Mouse (Mus musculus) B cell, adult 2 months (primary cell): ENCODE data around the gene Fadd.
A peak's percentile ranks its signal among the peaks of the same experiment; 100 is the strongest.

Experiments used
- DNase-seq, 2 experiments: peaks; one replicate each; pipeline ENCODE4 v3.0.0; 2022

Gene Fadd

DNA sequence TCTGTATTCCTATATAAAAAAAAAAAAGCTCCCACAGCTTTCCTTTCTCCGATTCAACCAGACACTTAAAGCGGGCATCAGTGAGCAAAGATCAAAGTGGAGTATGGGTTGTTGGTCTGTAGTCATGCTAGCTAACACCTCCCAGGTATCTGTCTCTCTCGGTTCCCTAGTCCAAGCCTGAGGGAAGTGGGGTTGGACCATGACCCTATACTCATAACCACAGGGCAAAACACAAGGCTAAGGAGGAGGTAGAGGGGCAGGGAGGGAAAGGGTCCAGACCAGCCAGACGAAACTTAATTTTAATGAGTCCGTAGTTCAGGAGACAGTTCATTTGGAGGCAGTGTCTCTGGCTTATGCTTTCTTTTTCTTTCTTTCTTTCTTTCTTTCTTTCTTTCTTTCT is 10.0 kb downstream of the Fadd start:
- DNase-seq, result no peak

DNA sequence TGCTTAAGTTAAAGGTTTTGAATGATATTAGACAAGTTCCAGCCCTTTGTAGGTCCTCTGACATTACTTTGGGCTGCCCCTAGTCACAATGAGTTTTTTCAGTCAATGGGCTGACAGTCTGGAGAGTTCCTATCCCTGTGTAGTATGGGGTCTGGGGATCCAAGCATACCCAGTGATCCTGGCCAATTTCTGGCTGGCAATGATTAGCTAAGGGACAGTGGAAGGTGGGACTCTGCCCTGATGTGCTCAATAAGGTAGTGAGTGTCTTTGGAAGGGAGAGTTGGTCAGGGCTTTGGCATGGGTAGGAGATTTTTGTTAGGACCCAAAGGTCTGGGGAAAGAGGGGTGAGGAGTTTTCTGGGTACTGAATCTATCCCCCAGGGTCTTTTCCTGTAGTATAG is 10.7 kb downstream of the Fadd start:
- no peak for DNase-seq

DNA sequence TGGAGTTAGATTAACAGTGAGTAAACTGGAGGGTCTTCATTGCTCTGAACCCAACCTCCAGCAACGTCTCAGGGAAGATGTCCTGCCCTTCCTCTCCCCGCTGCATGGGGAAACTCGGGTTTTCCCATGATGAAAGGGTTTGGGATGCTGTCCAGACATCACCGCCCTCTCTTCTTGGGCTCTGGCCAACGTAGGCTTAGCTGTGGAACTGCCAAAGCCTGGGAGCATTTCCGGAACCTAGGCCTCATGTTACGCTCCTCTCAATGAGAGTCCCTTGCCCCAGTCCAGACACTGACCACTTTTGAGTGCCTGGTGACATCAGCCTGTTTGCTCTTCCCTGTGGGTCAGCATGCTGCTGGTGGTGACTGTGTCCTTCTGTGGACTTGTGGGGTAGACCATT is 12.8 kb downstream of the Fadd start:
- no peak for DNase-seq

DNA sequence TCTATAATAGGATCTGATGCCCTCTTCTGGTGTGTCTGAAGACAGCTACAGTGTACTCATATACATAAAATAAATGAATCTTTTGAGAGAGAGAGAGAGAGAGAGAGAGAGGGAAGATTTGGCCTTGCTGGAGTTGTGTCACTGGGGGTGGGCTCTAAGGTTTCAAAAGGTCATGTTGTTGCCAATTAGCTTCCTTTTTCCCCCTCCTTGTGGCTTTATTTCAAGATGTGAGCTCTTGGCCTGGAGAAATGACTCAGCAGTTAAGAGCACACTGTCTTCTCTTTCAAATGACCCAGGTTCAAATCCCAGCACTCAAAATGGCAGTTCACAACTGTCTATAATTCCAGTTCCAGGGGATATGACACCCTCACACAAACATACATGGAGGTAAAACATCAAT is 14.2 kb downstream of the Fadd start:
- DNase-seq, result no peak

DNA sequence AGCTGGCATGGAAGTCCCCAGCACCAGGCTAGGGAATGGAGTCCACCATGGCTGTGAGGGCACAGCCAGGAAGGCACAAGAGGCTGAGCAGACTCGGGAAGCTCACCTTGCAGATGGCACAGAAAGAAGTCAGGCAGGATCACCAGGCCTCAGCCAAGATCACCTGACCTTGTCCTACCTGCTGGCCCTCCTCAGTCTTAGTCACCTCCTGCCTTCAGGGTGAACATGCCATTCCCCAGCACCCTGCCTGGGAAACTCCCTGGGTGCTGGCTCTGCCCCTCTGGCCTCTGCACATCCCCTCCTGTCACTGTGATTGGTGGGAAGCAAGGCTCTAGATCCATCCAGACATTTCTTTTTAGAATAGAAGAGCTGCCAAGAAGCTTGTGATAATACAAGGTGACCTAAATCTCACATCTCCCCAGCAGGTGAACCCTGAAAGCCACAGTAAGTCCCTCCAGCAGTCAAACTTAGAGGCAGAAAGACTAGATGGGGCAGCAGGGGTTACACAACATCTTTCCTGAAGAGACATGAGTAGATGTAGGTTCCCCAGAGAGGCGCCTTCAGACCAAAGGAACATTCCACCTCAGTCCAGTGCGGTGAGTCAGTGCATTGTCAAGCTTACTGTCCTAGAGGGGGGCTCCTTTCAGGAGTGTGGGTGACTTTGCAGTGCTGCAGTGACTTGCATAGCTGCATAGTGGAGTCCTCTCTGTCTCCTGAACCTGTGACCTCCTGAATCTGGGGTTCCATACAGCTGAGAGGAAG is 15.2 kb downstream of the Fadd start:
- DNase-seq, result no peak

DNA sequence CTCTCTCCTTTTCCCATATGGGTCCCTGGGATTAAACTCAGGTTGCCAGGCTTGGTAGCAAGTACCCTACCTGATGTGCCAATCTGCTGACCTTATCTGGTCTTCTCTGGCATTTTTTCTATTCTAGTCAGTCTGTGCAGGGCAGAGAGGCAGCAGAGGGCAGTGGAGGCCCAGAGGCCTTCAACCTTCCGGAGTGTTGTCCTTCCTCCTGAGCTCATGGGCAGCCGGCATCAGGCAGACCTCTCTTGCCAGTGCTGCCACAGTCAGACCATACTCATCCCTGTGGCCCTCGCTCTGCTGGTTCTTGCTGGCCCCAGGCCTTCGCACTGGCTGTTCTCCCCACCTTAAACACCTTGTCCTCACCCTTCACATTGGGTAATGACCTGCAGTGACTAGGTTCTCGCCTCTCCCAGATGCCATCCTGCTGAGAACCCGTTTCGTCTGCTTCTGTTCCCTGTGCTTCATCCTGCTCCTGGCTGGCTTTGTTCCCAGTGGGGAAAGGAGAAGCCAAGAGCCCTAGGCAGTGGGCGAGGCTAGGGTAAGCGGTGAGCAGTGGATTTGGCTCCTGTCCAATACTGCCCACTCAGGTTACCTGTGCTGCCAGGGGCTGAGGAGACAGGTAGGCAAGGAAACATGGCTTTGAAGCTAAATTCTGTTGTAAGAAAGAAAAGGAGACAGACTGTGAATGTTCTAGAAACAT is 18.7 kb downstream of the Fadd start:
- DNase-seq, result no peak

DNA sequence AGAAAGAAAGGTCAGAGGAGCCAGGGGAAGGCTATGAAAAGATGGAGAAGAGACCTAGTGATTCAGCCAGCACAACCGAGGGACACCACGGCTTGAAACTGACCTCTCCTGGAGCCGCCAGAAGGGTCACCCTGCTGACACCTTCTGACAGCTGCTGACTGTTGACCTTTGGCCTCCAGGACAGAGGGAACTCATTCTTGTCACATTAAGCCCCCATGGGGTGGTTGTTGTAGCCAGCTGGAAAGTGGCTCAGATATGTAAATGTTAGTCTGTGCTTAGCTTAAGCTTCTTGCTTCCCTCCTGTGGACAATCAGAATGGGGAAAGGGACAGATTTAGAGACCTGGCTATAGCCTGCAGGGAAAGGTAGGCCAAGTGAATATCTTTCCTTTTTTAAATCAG is 20.2 kb downstream of the Fadd start:
- DNase-seq, result no peak

DNA sequence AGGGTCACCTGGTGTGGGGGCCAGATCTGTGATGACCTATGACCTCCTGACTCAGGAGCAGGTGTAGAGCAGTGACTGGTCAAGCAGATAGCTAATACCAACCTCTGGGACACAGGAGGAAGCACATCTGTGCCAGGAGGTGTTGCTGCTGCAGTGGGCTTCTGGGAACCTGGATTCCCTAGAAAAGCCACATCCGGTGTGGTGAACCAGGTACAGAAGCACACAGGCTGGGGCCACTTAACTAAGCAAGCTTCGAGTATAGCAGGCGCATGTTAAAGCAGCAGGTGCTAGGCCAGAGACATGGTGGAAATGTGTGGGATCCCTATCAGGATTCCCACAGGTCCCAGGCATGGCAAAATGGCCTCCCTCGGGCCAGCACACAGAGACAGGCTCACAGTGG is 21.7 kb downstream of the Fadd start:
- DNase-seq, result no peak

DNA sequence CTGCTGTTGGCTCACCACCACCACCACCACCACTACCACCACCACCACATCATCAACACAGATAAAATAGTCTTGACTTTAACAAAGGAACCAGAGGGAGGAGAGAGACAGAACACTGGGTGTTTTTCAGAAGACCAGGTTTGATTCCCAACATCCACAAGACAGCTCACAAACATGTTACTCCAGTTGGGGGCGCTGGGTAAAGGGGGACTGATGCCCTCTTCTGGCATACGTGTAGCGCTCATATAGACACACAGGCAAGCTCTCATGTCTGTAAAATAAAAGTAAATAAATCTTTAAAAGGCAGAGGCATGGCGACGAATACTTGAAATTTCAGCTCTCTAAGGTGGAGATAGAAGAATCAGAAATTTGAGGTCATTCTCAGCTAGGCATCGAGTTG is 23.7 kb downstream of the Fadd start:
- no peak for DNase-seq

DNA sequence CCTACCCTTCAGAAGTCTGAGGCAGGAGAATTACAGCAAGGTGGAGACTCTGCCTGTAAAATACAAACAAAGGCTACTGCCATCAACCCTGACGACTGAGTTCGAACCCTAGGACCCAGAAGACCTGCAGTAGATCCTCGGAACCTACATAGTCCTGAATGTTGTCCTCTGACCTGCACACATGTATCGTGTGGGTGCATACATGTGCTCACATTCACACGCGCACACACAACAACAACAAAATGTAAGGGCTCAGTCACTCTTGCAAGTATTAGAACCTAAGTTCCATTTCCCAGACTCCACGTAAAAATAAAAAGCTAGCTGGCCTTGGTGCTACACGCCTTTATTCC is 28.2 kb downstream of the Fadd start:
- no peak for DNase-seq

DNA sequence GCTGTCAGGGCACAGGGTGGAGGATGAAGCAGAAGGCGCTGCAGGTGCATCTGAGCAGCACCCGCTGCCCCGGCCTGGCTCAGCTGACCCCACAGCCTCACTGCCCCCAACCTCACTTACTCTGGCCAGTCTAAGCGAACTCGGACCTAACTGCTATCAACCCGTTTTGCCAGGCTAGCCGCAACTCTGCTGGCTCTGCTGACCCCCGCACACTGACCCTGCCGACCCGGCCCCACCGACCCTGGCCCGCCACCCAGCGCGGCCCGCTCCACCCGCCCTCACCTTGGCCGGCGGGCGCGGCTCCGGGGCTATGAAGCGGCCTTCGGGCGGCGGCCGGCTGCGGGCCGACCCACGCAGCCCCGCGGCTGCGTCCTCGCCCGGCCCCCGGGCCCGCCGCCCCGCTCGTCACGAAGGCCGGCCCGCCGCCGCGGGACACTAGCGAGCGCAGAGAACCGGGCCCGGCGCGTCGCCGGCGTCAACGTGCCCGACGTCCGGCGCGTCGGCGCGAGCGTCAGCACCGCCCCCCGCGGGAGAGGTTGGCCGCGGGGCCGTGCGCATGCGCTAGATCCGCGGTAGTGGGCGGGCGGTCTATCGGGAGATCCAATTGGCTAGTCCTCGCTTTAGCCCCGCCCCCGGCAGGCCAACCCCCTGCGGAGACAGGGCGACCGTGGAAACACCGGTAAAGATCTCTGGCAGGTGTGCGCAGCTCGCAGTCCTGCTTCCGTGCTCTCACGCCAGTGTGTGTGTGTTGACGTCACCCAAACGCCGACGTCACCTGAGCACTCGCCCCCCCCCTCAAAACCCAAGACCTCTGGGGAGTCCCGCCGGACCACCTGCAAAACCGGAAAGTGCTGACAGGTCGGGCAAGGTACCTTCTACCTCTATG is 28.8 kb downstream of the Fadd start, which contains the start of gene Ppfia1:
TSS of gene Ppfia1 (minus strand) at position 493 of the 886 bp plus-strand sequence.
- DNase-seq, result peak; percentile 99

DNA sequence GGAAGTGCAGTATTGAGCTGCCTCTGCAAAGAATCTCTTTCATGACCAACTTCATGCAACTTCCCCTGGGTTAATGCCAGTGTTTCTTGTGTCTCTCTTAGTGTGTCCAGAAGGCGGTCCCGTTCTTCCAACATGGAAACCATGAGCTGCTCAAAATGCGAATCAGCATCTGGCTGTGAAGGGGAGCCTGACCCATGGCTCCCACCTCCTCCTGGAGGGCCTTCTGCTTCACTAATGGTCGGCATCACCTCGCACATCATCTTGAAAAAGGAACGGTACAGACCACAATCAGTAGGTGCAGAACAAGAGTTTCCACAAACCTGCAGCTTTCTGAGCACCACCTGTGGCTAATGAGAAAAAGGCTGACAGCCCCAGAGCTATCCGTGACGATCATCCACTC is 30.0 kb downstream of the Fadd start:
- no peak for DNase-seq

DNA sequence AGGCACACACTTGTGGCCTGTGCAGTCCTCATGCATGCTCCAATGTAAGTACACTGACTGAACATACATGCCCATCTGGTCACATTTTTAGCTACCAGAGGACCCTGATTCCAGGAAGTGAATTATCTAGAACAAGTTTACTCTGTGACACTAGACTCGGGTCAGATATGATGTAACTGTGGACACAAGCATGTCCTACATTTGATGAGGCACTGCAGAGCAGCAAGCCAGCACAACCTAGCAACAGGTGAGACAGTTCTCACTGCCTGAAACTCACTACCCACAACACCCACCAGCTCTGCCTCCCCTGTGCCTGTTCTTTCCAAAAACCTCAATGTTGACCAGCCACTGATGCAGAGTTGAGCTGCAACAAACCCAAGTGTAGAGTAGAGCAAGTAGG is 31.5 kb downstream of the Fadd start:
- no peak for DNase-seq

DNA sequence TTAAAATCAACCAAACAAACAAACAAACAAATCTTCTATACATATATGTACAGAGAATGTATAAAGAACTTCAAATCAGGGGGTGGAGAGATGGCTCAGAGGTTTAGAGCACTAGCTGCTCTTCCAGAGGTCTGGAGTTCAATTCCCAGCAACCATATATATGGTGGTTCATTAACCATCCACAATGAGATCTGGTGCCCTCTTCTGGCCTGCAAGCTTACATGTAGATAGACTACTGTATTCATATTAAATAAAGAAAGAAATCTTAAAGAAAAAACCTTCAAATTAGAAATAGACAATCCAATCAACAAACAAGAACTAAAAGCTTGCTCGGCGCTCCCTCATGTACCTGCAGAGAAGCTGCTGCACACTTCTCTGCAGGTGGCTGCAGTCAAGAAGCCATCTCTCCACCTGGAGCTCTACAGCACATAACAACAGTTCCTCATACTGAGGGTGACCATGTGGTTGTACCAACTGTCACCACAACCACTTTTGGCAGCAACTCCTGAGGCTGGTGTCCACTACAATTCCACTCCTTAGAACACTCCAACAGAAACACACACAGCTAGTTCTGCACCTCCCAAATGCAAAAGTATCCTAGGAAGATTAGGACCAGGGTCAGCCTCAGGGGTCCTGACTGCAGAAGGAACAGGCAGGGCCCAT is 32.2 kb downstream of the Fadd start:
- DNase-seq, result peak in 1 of 2 experiments; percentile 16

DNA sequence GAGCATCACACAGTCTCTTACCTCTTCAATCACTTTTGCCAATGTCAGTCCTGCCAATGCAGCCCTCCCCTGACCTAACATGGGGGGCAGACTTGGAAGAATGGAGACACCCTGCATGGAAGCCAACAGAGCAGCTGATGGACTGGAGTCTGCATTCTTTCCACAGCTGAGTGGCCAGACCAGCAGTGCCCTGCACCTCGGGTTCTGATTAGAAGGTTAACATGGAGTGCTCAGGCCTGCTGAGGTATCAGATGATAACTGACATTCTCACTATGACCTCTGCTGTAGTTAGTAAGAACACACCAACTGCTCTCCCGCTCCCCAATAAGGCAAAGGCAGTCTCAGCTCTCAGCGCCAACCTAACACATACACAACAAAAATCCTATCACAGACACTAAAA is 37.0 kb downstream of the Fadd start:
- no peak for DNase-seq

DNA sequence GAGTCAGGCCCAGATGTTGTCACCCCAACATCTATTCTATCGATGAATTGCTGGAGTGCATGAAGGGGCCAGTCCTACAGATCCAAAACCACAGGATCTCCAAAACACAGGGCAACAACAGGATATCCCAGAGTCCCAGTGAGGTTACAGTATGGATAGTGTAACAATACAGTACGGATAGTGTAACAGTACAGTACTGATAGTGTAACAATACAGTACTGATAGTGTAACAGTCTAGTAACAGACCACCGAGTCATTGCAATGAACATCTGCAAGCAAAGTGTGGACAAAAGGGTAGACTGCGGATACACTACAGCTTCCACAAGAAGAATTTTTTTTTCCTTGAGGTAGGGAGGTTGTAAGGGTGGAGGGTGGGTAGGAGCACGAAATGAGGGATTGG is 40.9 kb downstream of the Fadd start:
- DNase-seq, result no peak

DNA sequence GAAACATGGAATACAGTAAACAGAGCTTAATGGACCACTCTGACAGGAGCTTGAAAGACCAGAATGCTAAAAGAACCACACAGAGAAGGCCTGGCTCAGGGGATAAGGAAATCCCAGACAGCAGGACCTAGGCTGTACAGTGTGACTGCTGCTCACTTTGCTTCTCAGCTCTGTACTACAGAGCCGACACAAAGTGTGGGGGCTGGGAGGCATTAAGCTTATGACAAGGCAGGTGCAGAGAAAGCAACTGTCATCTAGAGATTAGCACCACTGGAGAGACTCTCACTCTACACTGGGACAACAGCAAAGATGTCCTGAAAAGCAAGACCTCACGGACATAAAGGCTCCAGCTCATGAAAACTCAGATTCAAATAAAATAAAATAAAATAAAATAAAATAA is 43.1 kb downstream of the Fadd start:
- no peak for DNase-seq

DNA sequence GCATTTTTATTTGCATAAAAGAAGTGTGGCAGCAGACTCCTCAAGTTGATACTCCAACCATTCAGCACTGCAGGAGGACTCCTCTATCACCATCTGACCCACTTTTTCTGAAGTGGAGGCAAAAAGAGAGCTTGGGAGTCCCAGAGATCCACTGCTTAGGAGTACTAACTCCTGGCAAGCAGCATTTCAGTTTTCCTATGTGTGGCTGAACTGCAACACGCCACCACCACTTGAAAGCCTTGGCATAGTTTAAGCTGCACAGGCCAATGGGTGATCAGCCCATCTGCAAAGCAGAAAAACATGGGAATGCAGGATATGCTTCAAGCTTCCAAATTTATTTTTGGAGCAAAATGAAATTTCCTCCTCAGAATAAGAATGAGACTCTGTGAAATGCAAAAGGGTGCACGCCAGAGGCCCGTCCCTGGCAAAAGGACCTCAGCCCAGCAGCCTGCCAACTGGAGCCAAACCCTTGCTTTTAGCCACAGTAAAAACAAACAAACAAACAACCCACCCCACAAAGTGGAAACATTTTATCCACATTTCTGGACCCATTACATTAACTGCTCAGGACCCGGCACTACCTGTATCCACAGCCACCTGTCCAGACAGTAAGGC is 44.1 kb downstream of the Fadd start:
- no peak for DNase-seq

DNA sequence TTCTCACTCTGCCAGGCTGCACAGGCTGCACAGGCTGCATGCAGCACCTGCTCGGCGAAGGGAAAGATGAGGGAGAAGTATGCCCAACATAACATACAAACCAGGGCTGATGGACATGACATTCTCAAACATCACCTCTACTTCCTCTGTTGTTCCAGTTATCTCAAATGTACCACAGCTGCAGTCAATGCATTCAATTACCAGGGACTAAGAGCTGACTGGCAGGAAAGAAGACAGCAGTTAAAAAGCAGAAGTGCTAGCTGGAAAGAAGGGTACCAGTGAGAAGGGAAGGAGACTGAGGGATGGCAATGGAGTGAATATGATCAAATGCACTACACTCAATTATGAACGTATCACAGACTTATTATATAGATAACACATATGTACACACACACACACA is 45.9 kb downstream of the Fadd start:
- DNase-seq, result no peak

DNA sequence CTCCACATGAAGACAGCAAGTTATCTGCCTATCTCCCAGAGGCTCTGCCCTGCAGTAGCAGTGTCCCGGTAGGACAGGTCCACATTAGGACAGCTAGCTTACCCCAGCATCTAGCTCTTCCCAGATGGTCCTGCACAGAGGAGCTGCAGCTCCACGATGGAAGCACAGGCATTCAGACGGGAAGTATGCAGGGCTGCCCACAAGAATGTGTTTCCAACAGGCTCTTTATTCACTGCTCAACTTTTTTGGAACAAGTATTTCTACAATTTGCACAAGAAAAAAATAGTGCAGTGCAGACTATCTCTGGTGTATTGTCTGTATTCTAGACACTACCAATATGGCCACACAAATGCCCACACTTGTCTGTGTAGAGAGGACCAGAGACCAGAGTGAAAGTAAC is 47.5 kb downstream of the Fadd start:
- DNase-seq, result no peak

DNA sequence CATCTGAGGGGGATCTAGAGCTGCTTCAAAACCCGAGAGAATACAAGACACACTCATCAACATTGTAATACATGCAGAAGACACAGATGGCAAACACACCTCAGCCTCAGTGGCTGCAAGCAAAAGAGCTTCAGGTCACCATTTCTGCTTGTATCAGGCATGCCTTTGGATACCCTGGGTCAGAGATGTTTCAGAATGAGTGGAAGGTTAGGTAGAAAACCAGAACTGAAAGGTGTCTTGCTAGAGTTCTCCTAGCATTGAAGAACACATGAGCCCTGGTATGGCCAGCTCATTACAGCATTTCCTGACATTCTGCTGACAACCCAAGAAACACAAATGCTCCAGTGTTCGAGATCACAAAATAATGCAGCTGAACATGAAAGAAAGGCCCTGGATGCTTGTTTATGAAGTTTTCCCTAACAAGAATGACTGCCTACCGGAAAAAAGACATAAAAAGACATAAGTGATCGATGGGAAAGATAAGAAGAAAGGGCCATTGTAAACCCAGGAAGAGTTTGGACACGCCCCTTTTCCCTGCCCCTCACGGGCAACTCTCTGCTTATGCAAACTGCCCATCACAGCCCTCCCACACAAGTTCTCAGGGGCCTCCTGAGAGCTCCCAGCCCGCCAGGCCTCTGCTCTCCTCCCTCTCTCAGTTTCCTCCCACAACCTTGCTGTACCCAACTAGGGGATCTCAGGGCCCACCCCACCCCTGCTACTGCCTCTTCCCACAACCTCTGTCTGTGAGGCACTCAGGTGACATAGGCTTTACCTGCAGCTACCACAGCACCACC is 50.5 kb downstream of the Fadd start:
- no peak for DNase-seq

DNA sequence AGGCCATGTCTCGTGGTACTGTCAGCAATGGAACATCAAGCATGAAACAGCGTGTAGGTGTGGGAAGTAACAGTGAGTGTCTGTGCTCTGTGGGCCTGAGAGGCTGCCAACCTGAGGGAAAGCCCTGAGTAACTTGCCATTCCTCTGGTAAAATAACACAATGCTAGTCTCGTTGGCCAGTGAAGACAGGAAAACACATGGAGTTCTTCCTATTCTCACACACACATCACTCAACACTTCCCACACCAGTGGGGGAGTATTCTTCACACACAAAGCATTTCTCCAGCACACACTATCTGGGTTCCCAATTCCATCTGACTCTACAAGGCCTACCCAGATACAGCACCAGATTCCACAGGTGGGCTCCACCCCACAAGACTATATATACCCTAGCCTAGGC is 52.4 kb downstream of the Fadd start:
- DNase-seq, result no peak
